Mouse (Mus musculus) ES-Bruce4 (cell line): Measurements from ENCODE around the gene Cmpk1. TPM values are rescaled to one million over a fixed set of nuclear protein-coding genes. Genes with fewer than 3 reads are reported as not detected.
"Not testable (repeated sequence)": the region's sequence is repeated elsewhere in the genome, so short reads cannot be mapped to it uniquely, and the experiment has no call there.

Experiments
- H3K27ac ChIP-seq: 2 replicates; pipeline ENCODE4 v1.5.1; 2012; ENCODE audit warnings: low read length, inconsistent platforms; ENCODE audit not compliant: insufficient read depth
- H3K27me3 ChIP-seq: 2 replicates; pipeline ENCODE4 v1.6.1; 2012; ENCODE audit warnings: mild to moderate bottlenecking, low read length, inconsistent platforms; ENCODE audit not compliant: control insufficient read depth, poor library complexity, insufficient read depth, severe bottlenecking
- H3K36me3 ChIP-seq: 2 replicates; pipeline ENCODE4 v1.6.1; 2012; ENCODE audit warnings: inconsistent platforms, mild to moderate bottlenecking, low read length, moderate library complexity; ENCODE audit not compliant: control insufficient read depth, poor library complexity, insufficient read depth, severe bottlenecking
- H3K4me1 ChIP-seq: one replicate; pipeline ENCODE4 v1.8.1; 2011; ENCODE audit warnings: low read length; ENCODE audit not compliant: control insufficient read depth, insufficient read depth
- H3K4me3 ChIP-seq: 2 replicates; pipeline ENCODE4 v1.5.1; 2011; ENCODE audit warnings: low read depth, mild to moderate bottlenecking, low read length
- H3K9ac ChIP-seq: 2 replicates; pipeline ENCODE4 v1.6.1; 2012; ENCODE audit warnings: low read depth, mild to moderate bottlenecking, inconsistent platforms; ENCODE audit not compliant: poor library complexity, severe bottlenecking
- H3K9me3 ChIP-seq: replicated peaks from 2 replicates; pipeline ENCODE4 v1.6.1; 2012; ENCODE audit warnings: mild to moderate bottlenecking, low read length, inconsistent platforms; ENCODE audit not compliant: control insufficient read depth, poor library complexity, insufficient read depth, severe bottlenecking
- CTCF ChIP-seq: IDR thresholded peaks from one replicate; pipeline ENCODE4 v1.8.1; 2011; ENCODE audit warnings: low read depth, low read length
- EP300 ChIP-seq: IDR thresholded peaks from 2 replicates; pipeline ENCODE4 v1.6.1; 2011; ENCODE audit warnings: low read depth, low read length; ENCODE audit not compliant: insufficient read depth
- POLR2A ChIP-seq: IDR thresholded peaks from one replicate; pipeline ENCODE4 v1.8.1; 2011; ENCODE audit warnings: low read length; ENCODE audit not compliant: insufficient read depth
- polyA plus RNA-seq: library from polyadenylated mRNA; stranded (reverse); fragments of >200 nt; gene quantifications from 2 replicates; pipeline ENCODE4 v1.2.4, GENCODE M21; 2011; ENCODE audit warnings: low read depth; ENCODE audit not compliant: missing spikeins, insufficient read depth, insufficient read length

Cmpk1 gene
- polyA plus RNA-seq, 1 experiment, result 65.7 TPM

DNA sequence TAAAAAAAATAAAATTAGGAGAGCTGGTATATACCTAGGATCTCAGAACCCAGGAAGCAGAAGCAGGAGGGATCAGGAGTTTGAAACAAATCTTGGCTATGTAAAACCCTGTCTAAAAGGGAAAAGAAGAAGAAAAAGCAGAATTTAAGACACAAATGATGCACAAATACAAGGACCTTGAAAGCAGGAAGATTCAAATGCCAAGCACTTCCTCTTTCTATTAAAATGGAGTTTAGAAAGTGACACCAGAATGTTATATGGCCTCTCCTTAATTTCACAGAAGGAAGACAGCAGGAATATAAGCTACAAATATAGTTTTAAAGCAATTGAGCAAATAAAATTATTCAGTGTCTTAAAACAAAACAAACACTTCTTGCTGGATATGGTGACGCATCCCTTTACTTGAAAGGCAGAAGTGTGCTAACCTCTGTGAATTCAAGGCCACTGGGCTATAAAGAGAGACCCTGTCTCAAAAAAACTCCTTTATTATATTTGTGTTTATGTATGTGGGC lies 13.8 kb downstream of the Cmpk1 start:
- Histone ChIP-seq H3K27me3 (no peaks in the 10 kb centered on the region), H3K27ac (no peak overlapping the region), H3K4me3 (no peak overlapping the region), H3K4me1 (no peaks in the 10 kb centered on the region), H3K36me3 (no peaks in the 10 kb centered on the region), H3K9me3 (no peaks in the 10 kb centered on the region), H3K9ac (no peak overlapping the region)
- TF ChIP-seq POLR2A (no peak), CTCF (no peak), EP300 (no peak)

DNA sequence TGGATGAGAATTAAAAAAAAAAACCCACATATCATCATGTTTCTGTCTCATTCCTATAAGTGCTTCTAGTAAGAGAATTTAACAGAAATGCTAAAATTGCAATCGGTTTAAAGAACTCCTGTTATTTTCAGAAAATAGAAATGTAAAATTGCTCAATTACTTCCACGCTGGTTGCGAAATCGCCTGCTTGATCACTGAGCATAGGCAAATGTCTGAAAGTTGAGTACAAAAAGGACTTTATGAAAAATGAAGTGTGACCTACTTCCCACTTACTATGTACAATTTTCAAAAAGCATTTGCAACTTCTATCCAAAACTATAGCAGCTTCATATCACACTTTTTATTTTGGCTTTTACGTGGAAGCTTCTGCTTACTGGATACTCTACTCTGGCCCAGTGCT lies 16.3 kb downstream of the Cmpk1 start:
- Histone ChIP-seq H3K4me3 (no peak overlapping the region), H3K9me3 (no peaks in the 10 kb centered on the region), H3K36me3 (no peaks in the 10 kb centered on the region; the same call in 1 of the 2 replicates), H3K27me3 (no peaks in the 10 kb centered on the region), H3K4me1 (no peaks in the 10 kb centered on the region), H3K27ac (no peak overlapping the region), H3K9ac (no peak overlapping the region)
- TF ChIP-seq EP300 (no peak), CTCF (no peak), POLR2A (no peak)

DNA sequence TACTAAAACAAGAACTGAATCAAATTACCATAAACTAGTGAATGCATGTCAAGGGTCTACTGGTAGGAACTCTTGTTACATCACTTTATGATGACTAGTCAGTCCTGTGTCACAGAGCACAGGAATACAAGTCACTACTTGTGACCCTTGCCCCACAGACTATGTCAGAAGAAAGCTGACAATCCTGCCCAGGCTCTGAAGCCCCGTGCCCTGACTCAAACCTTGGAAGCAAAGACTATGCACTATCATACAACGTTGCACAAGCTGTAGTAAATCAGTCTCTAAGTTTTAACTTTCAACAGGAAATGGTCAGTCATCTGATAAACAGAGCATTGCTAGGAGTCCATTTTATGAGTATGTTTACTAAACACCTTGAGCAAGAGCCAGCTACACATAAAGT lies 26.2 kb downstream of the Cmpk1 start:
- H3K36me3 ChIP-seq, H3K4me1 ChIP-seq, H3K27me3 ChIP-seq, H3K9me3 ChIP-seq, H3K27ac ChIP-seq, H3K9ac ChIP-seq, H3K4me3 ChIP-seq: not testable (repeated sequence)

DNA sequence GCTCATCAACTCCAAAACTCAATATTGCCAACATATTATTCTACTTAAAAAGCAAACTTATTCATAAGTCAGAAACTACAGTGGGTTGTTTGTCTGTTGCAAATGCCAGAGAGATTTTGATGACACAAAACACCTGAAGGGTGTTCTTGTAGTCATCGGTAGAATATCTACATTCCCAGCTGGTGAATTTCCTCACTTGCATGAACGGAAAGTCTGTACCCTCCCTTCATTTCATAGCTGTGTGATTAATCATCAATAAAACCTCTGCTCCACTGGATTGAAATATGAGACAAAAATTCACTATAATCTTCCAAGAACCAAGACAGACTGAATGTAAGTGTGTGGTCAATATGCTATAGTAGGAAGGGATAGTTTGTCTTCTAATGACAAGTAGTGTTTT lies 27.5 kb downstream of the Cmpk1 start:
- Histone ChIP-seq H3K4me3 (no peak overlapping the region), H3K4me1 (no peaks in the 10 kb centered on the region), H3K27me3 (no peaks in the 10 kb centered on the region), H3K36me3 (peaks cover 2% of the 10 kb centered on the region; the same call in 1 of the 2 replicates), H3K27ac (no peak overlapping the region), H3K9me3 (no peaks in the 10 kb centered on the region), H3K9ac (no peak overlapping the region)
- TF ChIP-seq CTCF (no peak), EP300 (no peak), POLR2A (no peak)

DNA sequence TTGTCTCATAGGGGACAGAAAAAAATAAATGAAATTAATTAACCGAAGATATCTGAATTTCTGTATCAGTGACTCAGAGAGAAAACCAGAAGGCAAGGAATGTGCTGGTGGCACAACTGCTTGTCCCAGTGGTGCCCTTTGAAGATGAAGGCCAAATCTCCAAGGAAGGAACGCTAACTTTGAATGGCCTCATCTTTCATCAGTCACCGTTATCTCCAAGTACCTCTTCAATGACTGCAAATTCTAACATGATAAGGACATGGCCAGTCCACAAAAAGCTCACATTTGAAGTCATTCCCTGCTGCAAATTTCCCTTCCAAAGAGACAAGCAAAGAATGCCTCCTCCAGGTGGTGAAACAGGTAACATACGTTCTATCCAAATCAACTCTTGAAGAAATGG lies 28.3 kb downstream of the Cmpk1 start:
- Histone ChIP-seq H3K9ac (no peak overlapping the region), H3K27me3 (no peaks in the 10 kb centered on the region), H3K36me3 (peaks cover 2% of the 10 kb centered on the region; the same call in 1 of the 2 replicates), H3K4me1 (no peaks in the 10 kb centered on the region), H3K9me3 (no peaks in the 10 kb centered on the region), H3K4me3 (no peak overlapping the region), H3K27ac (no peak overlapping the region)
- TF ChIP-seq EP300 (no peak), CTCF (no peak), POLR2A (no peak)

DNA sequence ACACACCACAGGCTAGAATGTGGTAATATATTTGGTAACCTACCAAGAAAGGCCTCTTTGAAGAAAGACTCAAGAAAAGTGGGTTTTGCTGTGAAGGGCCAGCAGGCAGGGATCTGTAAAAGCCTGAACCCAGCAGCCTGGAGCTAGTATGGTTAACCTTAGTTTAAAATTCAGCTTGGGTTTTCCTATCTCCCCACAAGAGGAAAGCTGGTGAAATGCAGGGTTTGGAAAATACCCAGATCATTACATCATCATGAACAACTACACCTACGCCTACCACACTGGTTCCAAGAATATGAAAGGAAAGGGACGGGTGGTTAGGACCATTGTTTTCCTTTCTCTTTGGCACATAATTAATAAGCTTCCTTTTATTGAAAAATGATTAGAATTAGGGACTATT lies 28.8 kb downstream of the Cmpk1 start:
- no peaks in the 10 kb centered on the region for H3K4me1 ChIP-seq
- H3K27me3 ChIP-seq, result no peaks in the 10 kb centered on the region
- H3K4me3 ChIP-seq, result no peak overlapping the region
- no peaks in the 10 kb centered on the region for H3K9me3 ChIP-seq
- TF ChIP-seq CTCF, result no peak
- no peak for TF ChIP-seq POLR2A
- TF ChIP-seq EP300, result no peak
- no peak overlapping the region for H3K27ac ChIP-seq
- peaks cover 2% of the 10 kb centered on the region; the same call in 1 of the 2 replicates for H3K36me3 ChIP-seq
- H3K9ac ChIP-seq, result no peak overlapping the region
